Mouse (Mus musculus) lung, postnatal 0 days (tissue): ENCODE results near the gene Cpt1a.
A peak's percentile ranks its signal among the peaks of the same experiment; 100 is the strongest.

Experiments
- CTCF ChIP-seq: IDR thresholded peaks from 2 replicates; pipeline ENCODE4 v1.5.1; 2016; ENCODE audit warnings: antibody characterized with exemption, mild to moderate bottlenecking
- EP300 ChIP-seq: IDR thresholded peaks from 2 replicates; pipeline ENCODE4 v1.6.1; 2016; ENCODE audit warnings: antibody characterized with exemption, mild to moderate bottlenecking, control low read depth

DNA sequence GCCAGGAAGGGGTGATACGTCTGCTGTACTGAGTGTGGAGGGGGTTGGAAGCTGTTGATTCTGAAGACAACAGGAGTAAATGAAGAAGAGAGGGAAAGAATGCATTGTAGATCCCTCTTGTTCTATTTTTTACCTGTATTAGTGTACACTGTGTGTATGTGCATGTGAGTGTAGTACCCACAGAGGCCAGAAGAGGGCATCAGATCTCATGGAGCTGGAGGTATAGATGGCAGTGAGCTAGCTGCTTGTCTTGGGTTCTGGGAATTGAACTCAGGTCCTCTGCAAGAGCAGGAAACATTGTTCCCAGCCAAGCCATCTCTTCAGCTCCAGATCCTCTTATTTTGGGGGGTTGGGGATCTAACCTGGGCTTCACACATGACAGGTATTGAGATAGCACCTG lies 25.6 kb downstream of the Cpt1a start:
- TF ChIP-seq CTCF (peak; percentile 47), EP300 (no peak)
